8 mouse cellular contexts compared by ENCODE assay signal in the genomic region with DNA sequence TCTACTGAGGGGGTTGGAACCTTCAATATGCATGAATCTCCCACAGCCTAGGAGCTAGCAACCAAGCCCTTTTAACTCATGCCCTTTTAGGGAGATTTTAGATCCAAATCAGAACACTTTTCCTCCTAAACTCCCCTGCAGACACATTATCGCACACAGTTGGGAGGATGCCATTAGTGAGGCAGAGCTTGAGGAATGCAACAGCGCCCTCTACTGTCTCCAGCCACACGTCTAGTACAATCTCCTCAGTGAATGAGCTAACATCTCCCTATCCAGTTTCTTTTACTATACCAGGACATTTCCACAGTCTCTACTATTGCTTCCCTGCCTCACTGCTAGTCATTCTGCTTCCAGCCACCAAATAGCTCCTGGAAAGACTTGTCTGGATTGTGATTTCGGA. TPM values are rescaled to one million over a fixed set of nuclear protein-coding genes. Genes with fewer than 3 reads are reported as not detected.
DNase-seq lines count a peak whose midpoint lies in the region; TF ChIP-seq lines count a peak whose summit lies in the region.

No protein-coding gene starts in this region.

- DNase-seq in urinary bladder, postnatal 14 days (ENCODE audit: low spot score), result peak; percentile 64
- DNase-seq in urinary bladder, adult 2 months (ENCODE audit: low spot score), result no peak
- DNase-seq in gastrocnemius, postnatal 25 days, result peak; percentile 8
- DNase-seq in kidney, postnatal 36 days, result peak; percentile 44 to 75
- DNase-seq in lung, adult 18-20 months, result peak; percentile 5 to 38
- peak; percentile 79 for DNase-seq in retina, embryonic 14.5 days (ENCODE audit: low spot score)
- DNase-seq in spleen, postnatal 36 days (ENCODE audit: low spot score in 2 of 2), result no peak

- TF ChIP-seq POLR2A in cortical plate, adult 2 months (IDR thresholded peaks at IDR 0.05; ENCODE audit: extremely low read depth, insufficient read depth, low read length), result no peak

- H3K27ac ChIP-seq in cortical plate, adult 2 months (ENCODE audit: insufficient read depth, low read length), result no peak overlapping the region

- peak; percentile 74 for TF ChIP-seq CTCF in cortical plate, adult 2 months (IDR thresholded peaks at IDR 0.05; ENCODE audit: extremely low read depth, insufficient read depth, low read length)

- no peak overlapping the region for H3K4me3 ChIP-seq in cortical plate, adult 2 months (ENCODE audit: insufficient read depth, low read length)

- H3K4me1 ChIP-seq in cortical plate, adult 2 months (ENCODE audit: control insufficient read depth, insufficient read depth, low read length), result no peaks in the 10 kb centered on the region

RNA-seq across cellular contexts. Expression of a gene that starts 59.3 kb away (rescaled TPM):
- polyA plus RNA-seq in urinary bladder, adult 2 months (2012; rRNA removed), result not detected in 2 replicates
- polyA plus RNA-seq in cortical plate, adult 2 months (2012; rRNA removed), result not detected in 2 replicates
- total RNA-seq in gastrocnemius, postnatal 25 days (2021), result not detected

Comparison
In these comparisons a context has a peak if more than half of its experiments do, and no peak if none do; other contexts are left out.
1. DNase-seq: peak in urinary bladder, postnatal 14 days (single experiment), gastrocnemius, postnatal 25 days (single experiment), kidney, postnatal 36 days (2 of 2), lung, adult 18-20 months (2 of 2) and retina, embryonic 14.5 days (single experiment); none in urinary bladder, adult 2 months (single experiment) and spleen, postnatal 36 days (0 of 2).